Mouse (Mus musculus): ENCODE data around the gene Polr1a.

DNA sequence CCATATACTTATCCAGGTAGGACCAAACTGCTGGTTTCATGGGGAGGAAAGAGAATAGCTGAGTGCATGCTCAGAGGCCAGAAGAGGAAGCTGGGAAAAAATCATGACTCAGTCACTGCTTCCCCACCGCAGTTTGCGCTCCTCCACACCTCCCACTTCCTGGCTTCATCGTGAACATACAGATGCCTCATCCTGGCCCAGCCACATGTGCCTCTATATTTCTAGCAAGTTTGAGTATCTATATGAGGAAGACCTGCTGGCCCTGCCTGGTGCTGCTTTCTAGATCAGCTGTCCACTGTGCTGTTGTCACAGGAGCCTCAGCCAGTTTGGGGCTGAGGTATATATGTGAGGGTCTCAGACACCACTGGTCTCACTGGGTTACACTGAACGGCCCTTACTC lies 72.6 kb downstream of the Polr1a start:
- TF ChIP-seq CTCF (IDR thresholded peaks at IDR 0.05; ENCODE audit: insufficient read depth, low read depth, low read length) (no peak), POLR2A (IDR thresholded peaks at IDR 0.05; ENCODE audit: insufficient read depth, low read depth, low read length) (no peak)
